Mouse (Mus musculus) thymus, adult 2 months (tissue): ENCODE data around the gene Smad3.

Experiments used
- CTCF ChIP-seq: fragments of 200-500 bp; IDR thresholded peaks from 2 replicates; pipeline ENCODE4 v1.5.1; 2012; ENCODE audit warnings: mild to moderate bottlenecking, control low read depth, low read length, moderate library complexity, borderline replicate concordance; ENCODE audit not compliant: control insufficient read depth, poor library complexity, insufficient read depth; ENCODE audit errors: extremely low read depth
- POLR2A ChIP-seq: fragments of 200-500 bp; IDR thresholded peaks from 2 replicates; pipeline ENCODE4 v1.6.1; 2012; ENCODE audit warnings: mild to moderate bottlenecking, low read length, control low read depth, moderate library complexity; ENCODE audit not compliant: control insufficient read depth, poor library complexity, insufficient read depth; ENCODE audit errors: extremely low read depth

GRCm38 (mm10) chr9:63610231-63610630 is 147.6 kb downstream of the Smad3 start:
- no peak for TF ChIP-seq CTCF
- no peak for TF ChIP-seq POLR2A
